Mouse (Mus musculus) retina, adult 2 months (tissue): ENCODE results near the gene Tmem274.

ENCODE experiments used
- DNase-seq: peaks from one replicate; pipeline ENCODE4 v3.0.0-alpha.2; 2012; ENCODE audit warnings: low read depth, low spot score

Gene Tmem274

DNA sequence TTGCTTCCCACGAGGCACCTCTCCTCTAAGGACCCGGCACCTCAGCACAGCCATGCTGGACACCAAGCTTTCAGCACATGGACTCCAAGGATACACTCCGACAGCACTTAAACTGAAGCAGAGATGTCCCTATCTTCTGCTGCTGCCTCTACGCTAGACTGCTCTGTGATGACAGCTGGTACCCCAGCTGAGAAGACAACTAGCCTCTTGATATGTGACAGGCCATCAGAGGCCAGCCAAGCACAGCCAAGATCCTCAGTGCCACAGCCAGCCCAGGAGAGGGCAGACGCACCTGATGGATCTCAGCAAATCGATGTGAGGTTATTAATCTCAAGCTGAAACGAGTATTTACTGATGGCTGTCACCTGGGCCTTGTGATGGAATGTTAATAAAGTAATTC is 2.1 kb upstream of the Tmem274 start:
- no peak for DNase-seq

DNA sequence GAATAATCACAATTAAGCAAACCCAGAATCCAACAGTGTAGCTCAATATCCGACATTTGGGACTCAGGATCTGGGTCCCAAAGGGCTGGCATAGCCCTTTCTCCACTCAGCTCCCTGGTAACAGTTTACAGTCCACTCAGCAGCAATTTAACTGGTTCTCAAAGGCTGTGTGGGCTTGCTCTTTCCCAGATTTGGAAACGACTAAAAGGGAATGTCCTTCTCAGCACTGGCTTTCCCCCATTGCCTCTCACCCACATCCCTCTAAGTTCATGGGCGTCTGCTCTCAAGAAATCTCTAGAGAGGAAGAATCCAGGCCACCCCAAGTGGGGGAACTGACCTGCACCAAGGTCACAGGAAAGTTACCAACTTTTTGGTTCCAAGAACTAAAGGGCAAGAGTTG is 7.4 kb downstream of the Tmem274 start:
- no peak for DNase-seq

DNA sequence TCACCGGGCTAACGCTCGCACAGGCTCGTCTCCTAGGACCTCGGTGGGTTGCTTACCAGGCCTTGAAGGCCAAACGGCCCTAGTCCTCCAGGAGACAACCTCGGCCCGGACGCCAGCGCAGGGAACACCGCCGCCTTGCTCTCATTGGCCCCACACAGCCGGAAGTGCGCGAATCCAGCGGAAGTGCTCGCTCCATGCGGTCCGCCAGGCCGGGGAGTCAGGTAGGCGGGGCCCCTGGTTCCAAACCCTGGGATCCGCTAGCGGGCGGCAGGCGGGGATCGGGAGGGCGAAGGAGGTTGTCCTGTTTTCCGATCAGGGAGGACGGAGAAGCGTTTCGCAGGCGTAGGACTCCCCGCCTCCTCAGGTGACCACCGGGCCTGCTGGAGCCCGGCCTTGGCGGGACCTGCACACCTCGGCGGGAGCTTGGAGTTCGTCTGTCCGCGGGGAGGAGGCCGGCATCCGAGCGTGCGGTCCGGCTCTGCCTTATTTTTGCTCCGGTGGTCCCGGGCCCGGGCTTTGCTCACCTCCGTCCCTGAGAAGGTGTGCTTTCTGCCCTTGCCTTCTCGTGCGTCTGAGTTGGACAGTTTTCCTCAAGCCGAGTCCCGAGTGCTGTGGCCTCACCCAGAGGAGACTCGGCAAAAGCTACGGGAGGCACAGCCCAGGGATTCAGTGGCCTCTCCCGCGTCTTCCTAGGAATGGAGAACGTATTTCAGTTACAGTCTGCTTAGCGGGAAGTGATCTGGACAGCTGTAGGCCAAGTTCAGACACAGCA is 8.1 kb downstream of the Tmem274 start, which contains the start of the genes Nmnat1 and Lzic:
Nmnat1 (minus strand) TSS at position 150 of the 772 bp plus-strand sequence.
Lzic (plus strand) TSS at position 177 of the 772 bp plus-strand sequence.
- peak; percentile 81 for DNase-seq

DNA sequence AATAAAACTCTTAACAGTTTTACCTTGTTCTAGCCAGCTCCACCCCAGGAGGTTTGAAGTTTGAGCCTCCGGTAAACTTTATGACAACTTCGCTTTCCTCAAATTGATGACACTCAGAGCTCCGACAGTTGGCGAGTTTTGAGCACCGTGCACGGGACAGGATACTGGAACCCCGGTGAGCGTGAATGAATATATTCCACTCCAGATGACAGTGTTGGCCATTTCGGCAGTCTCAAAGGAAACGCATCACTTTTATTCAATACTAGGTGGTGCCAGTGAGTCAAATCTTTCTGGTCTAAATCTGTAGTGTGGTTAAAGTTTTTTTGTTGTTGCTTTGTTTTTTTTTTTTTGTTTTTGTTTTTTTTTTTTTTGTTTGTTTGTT is 8.6 kb downstream of the Tmem274 start:
- no peak for DNase-seq

DNA sequence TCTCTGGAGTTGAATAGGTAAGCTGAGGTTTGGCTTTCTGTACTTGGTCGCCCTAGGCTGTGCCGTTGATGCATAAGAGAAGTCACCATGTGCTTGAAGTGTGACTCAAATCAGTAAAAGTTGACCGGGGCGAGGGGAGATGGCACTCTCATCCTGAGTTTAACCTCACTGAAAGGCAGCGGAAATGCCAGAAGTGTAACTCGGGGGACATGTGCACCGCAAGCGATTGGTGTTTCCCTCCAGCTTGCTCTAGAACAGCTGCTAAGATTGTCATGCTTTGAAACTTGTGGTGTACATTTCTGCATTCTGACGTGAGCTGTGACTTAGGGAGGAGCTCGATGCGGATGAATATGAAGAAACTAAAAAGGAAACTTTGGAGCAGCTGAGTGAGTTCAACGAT is 10.6 kb downstream of the Tmem274 start:
- no peak for DNase-seq

DNA sequence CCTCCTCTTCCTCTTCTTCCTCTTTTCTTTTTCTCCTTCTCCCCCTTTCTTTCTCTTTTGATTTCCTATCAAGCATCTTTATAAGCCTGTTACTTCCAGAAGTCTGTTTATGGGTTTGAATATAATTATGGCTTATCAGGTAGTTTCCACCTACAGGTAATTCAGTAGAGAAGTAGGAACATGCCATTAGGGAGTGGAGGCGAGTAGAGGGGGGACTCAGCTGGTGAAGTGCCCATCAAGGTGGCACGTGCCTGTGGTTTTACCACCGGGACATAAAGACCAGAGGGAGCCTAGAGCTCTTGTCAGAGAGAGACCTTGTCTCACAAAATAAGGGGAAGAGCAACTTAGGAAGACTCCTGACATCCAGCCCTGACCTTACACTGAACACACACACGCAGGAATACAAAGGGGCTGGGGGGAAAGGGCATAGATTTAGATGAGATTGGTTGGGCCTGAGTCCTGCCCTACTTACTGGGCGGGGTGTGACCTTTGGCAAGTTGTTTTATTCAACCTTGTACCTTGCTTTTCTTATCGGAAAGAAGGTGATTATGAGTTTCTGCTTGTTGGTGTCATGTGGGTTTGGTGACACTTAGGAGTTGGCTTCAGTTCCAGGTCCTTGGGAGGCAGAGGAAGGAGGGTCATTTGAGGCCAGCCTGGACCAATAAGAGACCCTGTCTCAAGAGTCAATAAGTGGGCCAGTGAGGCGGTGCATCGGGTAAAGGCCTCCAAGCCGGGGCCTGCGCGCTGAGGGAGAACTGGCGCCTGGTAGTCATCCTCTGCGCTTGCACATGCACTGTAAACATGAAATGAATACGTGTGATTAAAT is 12.4 kb downstream of the Tmem274 start:
- DNase-seq, result no peak

DNA sequence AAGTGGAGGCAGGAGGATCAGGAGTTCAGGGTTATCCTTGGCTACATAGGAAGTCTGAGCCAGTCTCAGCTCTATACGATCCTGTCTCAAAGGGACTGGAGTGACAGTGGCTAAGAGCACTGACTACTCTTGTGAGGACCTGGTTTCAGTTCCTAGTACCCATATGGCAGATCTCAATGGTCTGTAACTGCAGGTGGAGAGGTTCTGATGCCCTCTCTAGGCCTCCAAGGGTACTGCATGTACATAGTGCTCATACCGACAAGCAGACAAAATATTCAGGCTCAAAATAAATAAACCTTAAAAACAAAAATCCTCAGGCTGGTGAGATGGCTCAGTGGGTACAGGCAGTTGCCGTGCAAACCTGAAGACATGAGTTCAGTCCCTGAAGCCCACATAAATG is 14.0 kb downstream of the Tmem274 start:
- no peak for DNase-seq

DNA sequence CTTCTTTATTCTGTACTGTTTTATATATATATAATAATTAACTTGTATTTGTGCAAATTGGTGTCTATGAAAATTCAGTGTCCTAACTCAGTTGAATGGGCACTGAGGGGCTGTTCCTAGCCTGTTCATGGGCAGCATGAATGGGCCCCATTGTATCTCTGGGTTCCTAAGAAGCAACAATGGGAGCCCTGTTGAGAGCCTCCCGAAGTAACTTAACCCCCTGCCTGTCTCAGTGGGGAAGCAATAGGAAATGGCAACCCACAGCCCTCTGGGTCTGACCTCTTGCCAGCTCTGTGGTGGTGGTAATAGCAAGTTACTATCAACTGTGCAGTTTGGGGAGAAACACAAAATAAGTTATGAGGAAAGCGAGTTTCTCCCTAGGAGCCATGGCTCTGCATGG is 19.4 kb downstream of the Tmem274 start:
- no peak for DNase-seq

DNA sequence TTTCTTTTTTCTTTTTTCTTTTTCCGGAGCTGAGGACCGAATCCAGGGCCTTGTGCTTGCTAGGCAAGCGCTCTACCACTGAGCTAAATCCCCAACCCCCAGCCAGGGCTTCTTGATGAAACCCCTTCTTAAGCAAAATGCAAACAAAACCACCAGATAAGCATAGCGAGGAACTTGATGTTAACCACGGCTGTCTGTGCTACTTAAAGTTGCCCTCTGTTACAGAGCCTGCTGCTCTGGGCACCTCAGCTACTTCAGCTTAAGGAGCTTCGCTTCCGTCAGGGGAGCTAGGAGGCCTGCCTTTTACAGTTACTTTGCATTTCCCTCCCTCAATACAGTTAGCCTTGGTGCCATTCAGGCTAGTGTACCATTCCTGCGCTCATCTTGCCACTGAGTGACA is 21.7 kb downstream of the Tmem274 start:
- no peak for DNase-seq

DNA sequence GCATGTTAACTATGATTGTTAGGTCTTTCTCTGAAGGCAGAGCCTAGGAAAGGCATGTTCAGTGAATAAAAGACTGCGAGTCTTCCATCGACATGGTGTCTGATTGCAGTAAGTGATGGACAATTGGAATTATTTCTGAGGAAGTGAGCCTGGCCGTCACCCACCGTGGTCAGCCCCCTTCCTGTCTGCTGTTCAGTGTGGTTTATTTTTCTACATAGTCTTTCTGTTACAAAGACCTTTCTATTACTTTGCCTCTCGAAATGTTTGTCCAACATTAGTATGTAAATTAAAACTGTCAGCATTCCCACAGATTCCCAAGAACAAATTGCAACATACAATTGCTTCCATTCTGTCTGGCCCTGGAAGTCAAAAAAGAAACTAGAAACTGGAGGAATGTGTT is 22.6 kb downstream of the Tmem274 start:
- no peak for DNase-seq

DNA sequence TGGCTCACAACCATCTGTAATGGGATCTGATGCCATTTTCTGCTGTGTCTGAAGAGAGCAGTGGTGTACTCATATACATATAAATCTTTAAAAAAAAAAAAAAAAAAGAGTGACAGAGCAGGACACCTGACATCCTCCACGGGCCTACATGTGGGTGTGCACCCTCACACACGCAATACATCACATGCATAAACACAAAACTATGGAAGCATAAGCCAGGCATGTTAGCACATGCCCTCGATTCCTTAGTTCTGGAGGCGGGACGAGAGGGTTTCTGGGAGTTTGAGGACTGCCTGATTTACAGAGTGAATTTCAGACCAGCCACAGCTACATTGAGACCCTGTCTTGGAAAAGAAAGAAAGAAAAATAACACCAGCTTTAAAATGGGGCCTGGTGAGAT is 27.2 kb downstream of the Tmem274 start:
- DNase-seq, result no peak

DNA sequence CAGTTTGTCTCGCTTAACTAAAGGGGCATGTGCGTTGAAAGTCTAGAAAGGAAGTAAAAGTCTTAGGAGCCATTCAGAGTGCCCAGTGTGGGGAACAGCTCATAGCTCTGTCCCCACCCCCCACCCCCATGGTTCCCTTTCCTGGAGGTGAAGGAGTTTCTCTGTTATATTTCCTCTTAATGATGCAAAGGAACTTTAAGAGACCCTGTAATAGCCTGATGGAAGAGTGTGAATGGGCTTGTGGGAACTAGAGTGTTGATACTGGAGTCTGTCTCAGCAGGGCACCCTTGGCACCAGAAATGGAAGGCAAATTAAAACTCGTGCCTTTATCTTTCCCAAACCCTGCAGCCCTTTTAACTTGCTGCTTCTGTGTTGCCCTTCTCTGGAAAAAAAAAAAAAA is 27.7 kb downstream of the Tmem274 start:
- no peak for DNase-seq

DNA sequence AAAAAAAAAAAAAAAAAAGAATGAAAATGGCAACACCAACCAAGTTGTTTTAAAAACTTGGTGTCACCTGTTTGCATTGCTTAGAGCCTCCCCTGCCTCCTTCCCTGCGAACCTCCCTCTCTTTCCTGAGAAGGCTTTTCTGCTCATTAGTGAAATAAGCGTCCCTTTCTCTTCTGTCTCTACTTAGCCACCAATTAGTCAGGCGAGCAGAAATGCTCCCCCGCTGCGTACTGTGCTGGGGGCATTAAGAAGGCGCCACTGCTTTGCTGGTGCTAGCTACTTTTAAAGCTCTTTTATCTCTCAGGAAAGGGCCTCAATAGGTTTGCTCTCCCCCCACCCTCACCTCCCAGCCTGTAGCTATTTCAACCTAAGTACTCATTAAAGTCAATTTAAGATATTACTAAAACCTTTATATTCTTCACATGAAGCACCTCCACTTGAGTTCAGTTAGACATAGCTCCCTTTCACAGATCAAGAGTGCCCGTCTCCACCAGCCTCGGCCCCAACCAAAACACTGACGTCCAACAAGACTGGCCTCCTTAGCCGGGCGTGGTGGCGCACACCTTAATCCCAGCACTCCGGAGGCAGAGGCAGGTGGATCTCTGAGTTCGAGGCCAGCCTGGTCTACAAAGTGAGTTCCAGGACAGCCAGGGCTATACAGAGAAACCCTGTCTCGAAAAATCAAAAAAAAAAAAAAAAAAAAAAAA is 28.2 kb downstream of the Tmem274 start:
- DNase-seq, result no peak

DNA sequence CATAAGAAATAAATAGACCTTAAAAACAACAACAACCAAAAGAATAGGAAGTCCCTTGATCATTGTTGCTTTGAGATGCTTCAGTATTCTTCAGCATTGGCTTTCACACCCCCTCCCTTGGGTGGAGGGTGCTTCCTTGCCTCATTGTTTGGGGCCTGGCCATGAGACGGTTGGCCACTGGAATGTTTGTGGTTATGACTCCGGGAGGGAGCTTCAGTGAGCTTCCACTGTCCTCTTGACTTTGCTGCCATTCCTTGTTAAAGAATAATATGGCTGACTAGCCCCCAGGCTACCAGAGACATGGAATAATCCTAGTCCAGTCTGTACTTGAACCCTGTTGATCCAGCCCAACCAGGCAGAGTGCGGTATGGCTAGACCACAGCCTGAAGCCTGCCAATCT is 29.7 kb downstream of the Tmem274 start:
- DNase-seq, result no peak

DNA sequence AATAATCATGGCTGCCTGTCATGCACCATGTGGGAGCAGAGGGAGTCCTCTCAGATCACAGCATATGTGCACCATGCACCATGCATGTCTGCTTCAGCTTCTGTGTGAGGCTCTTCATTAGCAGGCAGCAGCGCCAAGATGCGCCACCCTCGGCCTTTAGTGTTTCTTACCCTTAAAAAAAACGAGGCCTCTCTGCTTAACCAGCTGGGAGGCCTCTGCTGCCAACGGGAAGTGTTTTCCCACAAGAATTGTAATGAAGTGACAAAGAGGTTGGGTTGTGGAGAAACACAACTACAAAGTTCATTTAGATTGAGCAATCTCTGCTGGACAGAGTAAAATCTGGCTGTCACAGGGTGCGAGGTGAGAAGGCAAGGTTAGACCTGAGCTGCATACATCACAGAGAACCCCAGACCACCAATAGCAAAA is 34.1 kb downstream of the Tmem274 start:
- no peak for DNase-seq

DNA sequence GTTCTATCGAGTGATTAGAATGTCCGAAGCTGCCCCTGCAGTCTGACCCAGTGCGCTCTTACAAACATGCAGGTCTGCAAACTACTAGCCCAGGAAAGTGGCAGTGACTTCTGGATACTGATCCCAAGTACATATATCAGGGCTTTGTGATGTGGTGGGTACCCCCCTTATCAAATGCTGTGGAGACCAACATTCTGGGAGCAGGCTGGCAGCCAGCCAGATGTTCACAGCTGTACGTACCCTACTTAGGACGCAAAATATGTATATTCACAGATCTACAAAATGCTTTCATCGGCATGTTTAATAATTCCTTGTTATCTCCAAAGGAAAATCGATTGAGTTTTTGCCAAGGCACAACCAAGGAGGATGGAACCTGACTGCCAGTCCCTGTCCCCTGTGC is 34.9 kb downstream of the Tmem274 start:
- no peak for DNase-seq

DNA sequence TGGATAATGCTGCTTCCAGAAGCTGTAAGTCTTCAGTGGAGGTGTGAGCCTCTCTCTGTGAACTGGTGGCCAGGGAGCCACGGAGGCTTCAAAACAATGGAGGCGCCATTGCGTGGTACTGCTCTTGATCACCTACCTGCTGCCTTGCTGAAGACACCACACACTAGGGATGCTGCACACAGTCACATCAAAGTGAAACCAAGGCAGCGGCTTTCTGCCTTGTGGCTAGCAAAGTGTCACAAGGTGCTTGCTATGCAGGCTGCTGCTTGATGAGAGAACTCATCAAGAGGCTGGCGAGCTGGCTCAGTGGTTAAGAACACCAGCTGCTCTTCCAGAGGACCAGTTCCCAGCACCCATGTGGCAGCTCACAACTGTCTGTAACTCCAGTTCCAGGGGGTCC is 38.5 kb downstream of the Tmem274 start:
- DNase-seq, result no peak

DNA sequence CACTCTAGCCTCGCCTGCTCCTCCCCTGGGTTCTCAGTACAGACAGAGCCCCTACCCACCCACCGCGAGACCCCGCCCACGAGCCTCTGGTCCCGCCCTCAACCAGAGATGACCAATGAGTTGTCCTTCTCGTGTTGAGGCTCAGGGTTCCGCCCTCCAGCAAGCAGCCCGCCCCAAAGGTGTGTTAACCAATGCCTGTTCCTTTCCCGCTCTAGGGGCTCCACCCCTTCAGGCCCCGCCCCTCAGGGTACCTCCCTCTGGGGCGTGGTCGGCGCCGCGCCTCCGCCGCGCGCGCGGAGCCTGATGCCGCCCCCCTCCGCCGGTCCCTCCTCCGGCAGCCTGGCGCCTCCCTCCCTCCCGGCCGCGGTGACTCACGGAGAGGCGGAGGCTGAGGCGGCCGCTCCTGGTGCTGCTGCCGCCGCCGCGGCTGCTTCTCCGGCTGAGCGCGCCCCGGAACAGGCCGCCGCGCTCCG is 40.7 kb downstream of the Tmem274 start, which contains the start of gene Ctnnbip1:
Ctnnbip1 (plus strand) TSS at position 369 of the 473 bp plus-strand sequence.
- DNase-seq, result peak; percentile 83

DNA sequence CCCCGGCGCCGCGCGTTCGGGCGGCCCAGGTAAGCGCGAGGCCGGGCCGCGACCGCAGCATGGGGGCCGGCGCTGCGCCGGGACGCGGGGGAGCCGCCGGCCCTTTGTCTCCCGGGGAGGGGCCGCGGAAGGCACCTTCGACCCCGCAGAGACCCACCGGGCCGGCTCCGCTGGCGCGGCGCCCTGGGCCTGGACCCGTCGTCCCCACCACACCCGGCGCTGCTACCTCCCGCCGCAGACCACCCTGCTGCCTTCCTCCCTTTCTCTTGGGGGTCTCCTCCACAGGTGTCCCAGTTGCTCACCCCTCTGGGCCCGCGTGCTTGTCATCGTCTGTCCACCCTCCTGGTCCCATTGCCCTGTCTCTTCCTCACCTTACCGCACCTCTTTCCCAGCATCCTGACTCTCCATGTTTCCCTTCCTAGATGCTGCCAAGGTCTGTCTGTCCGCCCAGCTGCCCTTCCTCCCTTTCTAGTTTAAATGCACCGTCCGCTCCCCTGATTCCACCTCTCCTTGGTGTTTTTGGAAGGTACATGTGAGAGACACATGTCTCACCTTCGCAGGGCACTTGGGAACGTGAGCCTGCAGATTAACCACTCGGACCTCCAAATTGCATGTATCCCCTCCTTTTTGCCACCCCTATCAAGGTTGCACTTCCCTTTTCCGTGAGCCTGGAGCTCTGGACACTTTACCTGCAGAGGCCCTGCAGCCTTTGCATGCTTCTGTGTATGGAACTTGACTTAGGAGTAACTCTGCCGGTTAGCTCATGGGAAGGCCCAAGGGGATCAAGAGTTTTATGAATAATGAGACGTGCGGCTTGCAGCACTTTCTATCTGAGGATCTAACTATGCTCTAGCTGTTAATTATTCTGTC is 41.4 kb downstream of the Tmem274 start:
- DNase-seq, result no peak

DNA sequence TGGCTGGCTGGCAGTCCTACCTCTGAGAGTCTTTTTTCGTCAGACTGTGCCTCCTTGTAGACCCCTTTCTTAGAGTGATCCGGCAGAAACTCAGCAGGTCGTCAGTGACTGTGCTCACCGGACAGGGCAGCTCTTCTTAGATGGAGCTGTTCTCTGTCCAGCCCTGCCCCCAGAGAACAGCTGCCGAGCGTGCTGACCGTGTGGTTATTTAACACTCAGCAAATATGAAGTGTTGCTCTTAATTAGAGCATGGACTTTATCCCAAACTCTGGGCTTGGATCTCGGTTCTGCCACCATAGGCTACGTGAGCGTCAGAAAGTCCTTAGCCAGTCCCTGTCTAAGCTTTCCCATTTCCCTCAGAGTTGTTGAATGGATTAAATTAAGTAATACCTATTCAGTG is 44.1 kb downstream of the Tmem274 start:
- no peak for DNase-seq

DNA sequence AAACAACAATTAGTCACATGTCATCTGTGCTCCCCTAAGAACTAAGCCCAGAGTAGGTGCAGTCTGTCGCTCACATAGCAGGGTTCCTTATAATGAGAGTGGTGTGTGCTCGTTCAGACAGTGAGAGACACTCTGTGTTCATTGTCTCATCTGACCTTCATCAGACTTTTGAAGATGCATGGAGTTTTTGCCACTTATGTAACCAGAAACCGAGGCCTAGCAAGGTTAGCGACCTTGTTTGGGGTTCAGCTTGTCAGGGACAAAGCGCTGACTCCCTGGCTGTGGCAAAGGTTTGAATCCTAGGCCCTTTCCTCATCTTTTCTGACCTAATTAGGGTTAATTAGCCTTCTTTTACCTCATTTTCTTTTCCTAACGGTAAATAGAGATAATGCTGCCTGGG is 46.8 kb downstream of the Tmem274 start:
- no peak for DNase-seq
